Mouse (Mus musculus) heart, postnatal 0 days (tissue): ENCODE results near the gene Slf2. TPM values are rescaled to one million over a fixed set of nuclear protein-coding genes. Genes with fewer than 3 reads are reported as not detected.
A peak's percentile ranks its signal among the peaks of the same experiment; 100 is the strongest.

Source experiments
- ATAC-seq: fragments of 200-750 bp; cut with Nextera tagmentation; 2 replicates; pipeline ENCODE4 v1.8.0; 2017; ENCODE audit warnings: low read depth, moderate number of reproducible peaks, moderate library complexity; ENCODE audit not compliant: insufficient read depth
- DNase-seq: peaks from one replicate; pipeline ENCODE4 v3.0.0-alpha.2; 2016; ENCODE audit warnings: low spot score
- H3K27ac ChIP-seq: fragments of 300-500 bp; sonication (generic); 2 replicates; pipeline ENCODE4 v1.5.1; 2014; ENCODE audit warnings: low read depth, mild to moderate bottlenecking
- H3K27me3 ChIP-seq: fragments of 300-500 bp; sonication (generic); 2 replicates; pipeline ENCODE4 v1.6.1; 2014; ENCODE audit warnings: low read length, mixed read lengths; ENCODE audit not compliant: control insufficient read depth, insufficient read depth
- H3K36me3 ChIP-seq: fragments of 300-500 bp; sonication (generic); replicated peaks from 2 replicates; pipeline ENCODE4 v1.6.1; 2014; ENCODE audit warnings: low read length, mixed read lengths; ENCODE audit not compliant: control insufficient read depth, insufficient read depth
- H3K4me1 ChIP-seq: fragments of 300-500 bp; sonication (generic); 2 replicates; pipeline ENCODE4 v1.6.1; 2014; ENCODE audit warnings: antibody characterized with exemption; ENCODE audit not compliant: control insufficient read depth, insufficient read depth
- H3K4me2 ChIP-seq: fragments of 300-500 bp; sonication (generic); 2 replicates; pipeline ENCODE4 v1.6.1; 2014; ENCODE audit warnings: low read depth, mild to moderate bottlenecking, low read length, moderate library complexity
- H3K4me3 ChIP-seq: fragments of 300-500 bp; sonication (generic); 2 replicates; pipeline ENCODE4 v1.5.1; 2014; ENCODE audit warnings: low read depth, low read length
- H3K9ac ChIP-seq: fragments of 300-500 bp; sonication (generic); replicated peaks from 2 replicates; pipeline ENCODE4 v1.6.1; 2014; ENCODE audit warnings: low read depth, low read length, mixed read lengths
- H3K9me3 ChIP-seq: fragments of 300-500 bp; sonication (generic); replicated peaks from 2 replicates; pipeline ENCODE4 v1.6.1; 2016; ENCODE audit warnings: low read length; ENCODE audit not compliant: control insufficient read depth
- CTCF ChIP-seq: IDR thresholded peaks from 2 replicates; pipeline ENCODE4 v1.5.1; 2016; ENCODE audit warnings: antibody characterized with exemption, control low read depth, low read depth
- EP300 ChIP-seq: IDR thresholded peaks from 2 replicates; pipeline ENCODE4 v1.6.1; 2016; ENCODE audit warnings: antibody characterized with exemption, low read depth
- WGBS: fragments of 180-500 bp; shearing (Covaris S2); extraction: QIAGEN DNeasy Blood & Tissue Kit; methylation state at CpG from one replicate; pipeline ENCODE4 v1.1.7; 2014; 5-methylcytosine and 5-hydroxymethylcytosine counted together
- polyA plus RNA-seq: library from polyadenylated mRNA; unstranded; fragments of >200 nt; fragmentation: Nextera tagmentation; extraction: Ambion mirVana; gene quantifications from 2 replicates; pipeline ENCODE4 v1.2.1, GENCODE M21; 2015
- total RNA-seq: library from RNA; depleted of rRNA; stranded (reverse); fragments of >200 nt; gene quantifications from 2 replicates; pipeline ENCODE4 v1.2.3, GENCODE M21; 2014; ENCODE audit warnings: low replicate concordance

Gene Slf2
- total and polyA plus RNA-seq, 2 experiments from 2014 or later = 20.5 to 30.6 TPM

- TF ChIP-seq CTCF (no peak), EP300 (no peak)
- no peak overlapping the region for H3K4me2 ChIP-seq
- peaks cover 11% of the 10 kb centered on the region; the same call in 1 of the 2 replicates for H3K4me1 ChIP-seq
- H3K4me3 ChIP-seq = no peak overlapping the region
- no peaks in the 10 kb centered on the region for H3K9me3 ChIP-seq
- H3K9ac ChIP-seq = no peak overlapping the region
- no peaks in the 10 kb centered on the region for H3K36me3 ChIP-seq
- ATAC-seq (no peak), DNase-seq (no peak)
- WGBS = 36% methylated on average over 6 of the region's 6 CpGs
- H3K27me3 ChIP-seq = 0 out of 2 replicates have a peak, but pooled peaks cover 9% of the 10 kb centered on the region
- H3K27ac ChIP-seq = no peak overlapping the region
These were observed 41.4 kb upstream of the Slf2 start for GRCm38 (mm10) chr19:44889548-44889947.

- no peak overlapping the region for H3K9ac ChIP-seq
- peaks cover 11% of the 10 kb centered on the region; the same call in 1 of the 2 replicates for H3K4me1 ChIP-seq
- ATAC-seq (no peak), DNase-seq (no peak)
- no peaks in the 10 kb centered on the region for H3K36me3 ChIP-seq
- TF ChIP-seq EP300 (no peak), CTCF (no peak)
- 76% methylated on average over 15 of the region's 15 CpGs for WGBS
- no peak overlapping the region for H3K4me2 ChIP-seq
- H3K27ac ChIP-seq = no peak overlapping the region
- 0 out of 2 replicates have a peak, but pooled peaks cover 16% of the 10 kb centered on the region for H3K27me3 ChIP-seq
- no peaks in the 10 kb centered on the region for H3K9me3 ChIP-seq
- H3K4me3 ChIP-seq = no peak overlapping the region
These were observed 39.5 kb upstream of the Slf2 start for GRCm38 (mm10) chr19:44891446-44891845.

- no peak overlapping the region for H3K9ac ChIP-seq
- 52% methylated on average over 19 of the region's 19 CpGs for WGBS
- ATAC-seq (no peak), DNase-seq (no peak)
- no peaks in the 10 kb centered on the region for H3K9me3 ChIP-seq
- TF ChIP-seq EP300 (no peak), CTCF (no peak)
- no peak overlapping the region for H3K27ac ChIP-seq
- no peaks in the 10 kb centered on the region for H3K36me3 ChIP-seq
- H3K4me2 ChIP-seq = no peak overlapping the region
- H3K4me3 ChIP-seq = no peak overlapping the region
- peaks cover 2% of the 10 kb centered on the region for H3K4me1 ChIP-seq
- 0 out of 2 replicates have a peak, but pooled peaks cover 12% of the 10 kb centered on the region for H3K27me3 ChIP-seq
These were observed 37.6 kb upstream of the Slf2 start for GRCm38 (mm10) chr19:44893231-44893871.

- H3K27ac ChIP-seq = no peak overlapping the region
- no peak overlapping the region for H3K4me3 ChIP-seq
- H3K9ac ChIP-seq = no peak overlapping the region
- ATAC-seq (peak; percentile 66), DNase-seq (peak; percentile 87)
- no peak overlapping the region for H3K4me2 ChIP-seq
- no peaks in the 10 kb centered on the region for H3K9me3 ChIP-seq
- WGBS = 2% methylated on average over 4 of the region's 4 CpGs
- 0 out of 2 replicates have a peak, but pooled peaks cover 6% of the 10 kb centered on the region for H3K27me3 ChIP-seq
- peak; percentile 98 for TF ChIP-seq CTCF
- TF ChIP-seq EP300 = no peak
- peaks cover 20% of the 10 kb centered on the region for H3K4me1 ChIP-seq
- H3K36me3 ChIP-seq = no peaks in the 10 kb centered on the region
These were observed 35.7 kb upstream of the Slf2 start for GRCm38 (mm10) chr19:44895245-44895644.

DNA sequence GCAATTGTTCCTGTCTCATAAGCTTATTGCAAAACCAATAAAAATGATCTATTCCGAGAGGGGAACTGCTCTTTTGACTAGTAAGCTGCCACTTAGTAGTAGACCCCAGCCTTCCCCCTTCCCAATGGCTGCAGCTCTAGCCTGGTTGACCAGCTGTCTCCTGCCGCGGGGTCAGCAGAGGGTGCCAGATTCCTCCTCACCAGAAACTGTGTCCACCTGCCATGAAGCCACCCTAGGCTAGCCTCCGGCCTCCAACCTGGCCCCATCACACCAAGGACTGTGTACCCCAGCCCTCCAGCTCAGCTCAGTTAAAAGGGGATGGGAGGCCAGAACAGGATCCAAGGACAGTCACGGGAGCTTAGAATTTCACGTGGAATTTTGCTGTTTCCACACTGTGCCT, 34.5 kb upstream of the Slf2 start:
- 64% methylated on average over 6 of the region's 6 CpGs for WGBS
- no peak overlapping the region for H3K9ac ChIP-seq
- H3K9me3 ChIP-seq = no peaks in the 10 kb centered on the region
- H3K36me3 ChIP-seq = no peaks in the 10 kb centered on the region
- TF ChIP-seq EP300 (no peak), CTCF (0 out of 2 replicates have a peak, but pooled peaks have one; percentile 16)
- H3K4me2 ChIP-seq = no peak overlapping the region
- no peak overlapping the region for H3K27ac ChIP-seq
- ATAC-seq (no peak), DNase-seq (no peak)
- H3K4me1 ChIP-seq = peaks cover 25% of the 10 kb centered on the region
- H3K4me3 ChIP-seq = no peak overlapping the region
- 0 out of 2 replicates have a peak, but pooled peaks cover 6% of the 10 kb centered on the region for H3K27me3 ChIP-seq

- Histone ChIP-seq H3K36me3 (no peaks in the 10 kb centered on the region), H3K4me3 (no peak overlapping the region), H3K4me2 (no peak overlapping the region), H3K27me3 (0 out of 2 replicates have a peak, but pooled peaks cover 6% of the 10 kb centered on the region), H3K4me1 (peaks cover 34% of the 10 kb centered on the region), H3K27ac (no peak overlapping the region), H3K9me3 (no peaks in the 10 kb centered on the region), H3K9ac (no peak overlapping the region)
- 64% methylated on average over 5 of the region's 5 CpGs for WGBS
- no peak for TF ChIP-seq CTCF
- TF ChIP-seq EP300 = no peak
- no peak for DNase-seq
- ATAC-seq = no peak
These were observed 33.4 kb upstream of the Slf2 start for GRCm38 (mm10) chr19:44897521-44897920.
